Mouse (Mus musculus) cerebral cortex, adult 2 months (tissue): ENCODE measurements around the gene Gpr34.

Experiments
- WGBS: fragments of 180-500 bp; shearing (Covaris S2); methylation state at CpG from one replicate; pipeline ENCODE4 v1.1.7; 2018; 5-methylcytosine and 5-hydroxymethylcytosine counted together

Gpr34 gene

DNA sequence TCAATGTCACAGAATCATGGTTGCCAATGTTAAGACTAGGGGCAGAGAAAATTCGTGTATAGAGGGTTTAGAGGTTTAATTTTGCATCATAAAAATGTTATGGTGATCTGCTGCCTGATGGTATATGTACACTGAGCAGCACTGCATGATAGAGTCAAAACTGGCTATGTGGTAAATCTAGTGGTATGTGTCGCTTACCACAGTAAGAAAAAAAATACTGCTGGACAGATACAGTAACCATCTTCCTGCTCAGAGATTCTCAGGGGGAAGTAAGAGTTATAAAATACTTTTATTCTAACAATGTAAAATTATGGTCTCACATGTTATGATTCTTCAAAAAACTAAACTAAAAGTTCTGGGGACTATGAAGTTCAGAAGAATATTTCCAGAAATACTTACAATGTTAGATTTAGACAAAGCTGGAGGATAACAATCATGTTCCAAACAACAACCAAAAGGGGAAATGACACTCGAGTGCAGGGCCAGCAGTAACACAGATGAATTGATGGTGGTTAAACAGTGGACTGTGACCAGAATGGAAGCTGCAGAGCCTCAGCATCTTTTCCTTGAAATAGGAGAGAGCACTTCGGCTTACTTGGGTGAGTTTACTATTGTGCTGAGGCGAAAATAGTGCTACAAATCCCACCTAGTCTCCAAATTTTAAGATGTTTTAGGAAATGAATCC lies at the start of gene Gpr34:
Gene Gpr34, plus strand, starts transcription at position 491 of the 685 bp plus-strand sequence.
- 73% methylated on average over 5 of the region's 5 CpGs for WGBS

DNA sequence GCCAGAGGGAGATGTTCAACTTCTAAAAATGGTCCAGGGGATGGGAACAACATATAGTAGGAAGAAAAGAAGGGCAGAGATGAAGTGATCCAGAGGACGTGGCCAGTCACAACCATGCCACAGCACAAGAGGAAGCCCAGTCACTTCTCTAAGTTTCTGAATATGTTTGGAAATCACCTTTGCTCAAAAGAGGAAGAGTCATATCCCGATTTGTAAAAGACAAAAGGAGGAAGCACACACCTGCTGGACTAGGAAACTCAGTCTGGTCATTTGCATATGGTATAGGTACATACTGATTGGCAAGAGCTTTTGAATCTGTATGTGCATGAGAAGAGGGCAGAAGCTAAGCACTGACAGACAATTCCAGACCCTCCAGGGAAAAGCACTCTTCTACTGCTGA lies 32.5 kb upstream of the Gpr34 start:
- 49% methylated on average over 2 of the region's 2 CpGs for WGBS

DNA sequence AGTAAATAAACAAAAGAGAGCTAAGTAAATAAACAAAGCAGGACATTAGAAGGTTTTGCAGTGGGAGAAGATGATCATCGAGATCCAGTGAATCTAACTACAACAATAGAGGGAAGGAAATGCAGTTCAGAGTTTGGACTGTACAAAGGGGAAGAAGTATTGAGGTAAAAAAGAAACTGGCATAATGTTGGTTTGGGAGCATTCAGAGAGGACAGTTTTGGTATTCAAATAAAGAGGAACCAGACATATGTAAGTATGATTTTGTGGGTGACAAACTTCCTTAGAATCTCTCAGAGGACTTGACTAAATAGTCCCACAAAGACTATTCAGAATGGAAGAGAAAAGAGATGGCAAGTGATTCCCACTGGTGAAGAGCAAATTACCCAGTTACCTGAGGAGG lies 31.9 kb upstream of the Gpr34 start:
- 37% methylated on average over 1 of the region's 1 CpGs for WGBS

DNA sequence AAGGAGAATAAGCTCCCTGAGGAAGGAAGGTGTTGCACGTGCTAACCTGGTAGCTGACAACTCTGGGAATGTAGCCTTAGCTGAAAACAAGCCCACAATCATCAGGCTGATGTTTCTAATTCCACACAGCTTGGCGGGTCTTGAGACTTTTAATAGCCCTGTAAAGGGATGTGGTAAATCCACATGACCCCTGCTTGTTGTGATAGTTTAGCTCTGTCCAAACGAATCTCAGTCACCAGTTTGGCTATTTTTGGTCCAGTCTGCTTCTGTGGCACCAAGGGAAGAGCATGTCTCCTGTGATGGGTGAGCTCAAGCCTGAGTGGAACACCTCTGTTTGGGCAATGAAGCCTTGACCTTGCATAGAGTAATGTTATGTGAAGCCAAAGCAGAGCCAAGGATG lies 25.1 kb upstream of the Gpr34 start:
- WGBS = 61% methylated on average over 3 of the region's 3 CpGs

DNA sequence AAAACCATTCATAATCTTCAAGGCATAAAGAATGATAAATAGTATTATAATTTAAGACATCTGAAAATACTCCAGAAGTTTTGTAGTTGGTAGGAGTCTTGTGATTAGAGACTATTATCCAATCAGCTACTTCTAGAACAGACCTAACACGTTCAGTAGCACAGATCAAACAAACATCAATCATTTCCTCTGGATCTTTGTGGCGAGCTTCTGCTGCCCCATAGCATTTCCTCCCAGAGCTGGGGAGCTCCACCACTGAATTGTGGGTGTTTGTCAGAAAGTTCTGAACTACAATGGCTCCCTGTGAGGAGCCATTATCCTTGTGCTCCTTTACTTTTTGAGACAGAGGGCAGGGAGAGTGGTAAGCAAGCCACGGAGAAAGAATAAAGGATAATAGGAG lies 24.1 kb upstream of the Gpr34 start:
- WGBS = 47% methylated on average over 3 of the region's 3 CpGs

DNA sequence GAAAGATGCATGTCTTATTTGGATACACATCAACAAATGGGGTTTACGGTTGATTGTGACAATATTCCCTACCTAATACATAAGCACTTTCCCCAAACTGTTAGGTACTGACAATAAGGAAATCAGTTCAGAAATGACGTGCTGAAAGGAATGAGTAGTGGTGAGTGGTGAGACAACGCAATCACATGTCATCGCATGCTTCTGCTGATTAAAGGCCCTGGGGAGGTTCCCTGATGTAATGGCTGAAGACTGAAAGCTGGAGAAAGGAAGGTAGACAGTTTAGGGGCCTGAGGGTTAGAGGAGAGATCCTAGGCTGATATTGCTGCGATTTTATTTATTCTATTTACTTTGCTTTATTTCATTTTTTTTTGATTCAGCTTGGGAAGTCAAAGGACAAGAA lies 20.8 kb upstream of the Gpr34 start:
- whole genome bisulfite sequencing = 95% methylated on average over 5 of the region's 5 CpGs

DNA sequence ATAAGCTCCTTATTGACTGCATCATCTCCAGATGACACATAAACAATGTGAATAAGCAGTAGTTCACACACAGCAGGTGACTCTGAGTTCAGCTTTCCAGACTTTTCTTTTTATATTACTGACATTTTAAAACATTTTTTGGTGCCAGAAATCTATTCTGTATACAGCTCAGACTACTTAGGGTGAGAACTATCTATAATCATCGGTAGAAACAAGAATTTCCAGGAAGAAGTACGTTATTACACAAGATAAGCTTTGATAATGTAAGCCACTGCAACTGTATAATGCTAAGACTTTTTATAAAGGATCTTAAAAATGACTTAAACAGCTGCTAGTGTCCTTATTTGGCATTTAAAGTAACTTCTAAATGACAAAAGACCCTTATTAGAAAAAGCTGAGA lies 19.8 kb upstream of the Gpr34 start:
- 57% methylated on average over 2 of the region's 2 CpGs for WGBS

DNA sequence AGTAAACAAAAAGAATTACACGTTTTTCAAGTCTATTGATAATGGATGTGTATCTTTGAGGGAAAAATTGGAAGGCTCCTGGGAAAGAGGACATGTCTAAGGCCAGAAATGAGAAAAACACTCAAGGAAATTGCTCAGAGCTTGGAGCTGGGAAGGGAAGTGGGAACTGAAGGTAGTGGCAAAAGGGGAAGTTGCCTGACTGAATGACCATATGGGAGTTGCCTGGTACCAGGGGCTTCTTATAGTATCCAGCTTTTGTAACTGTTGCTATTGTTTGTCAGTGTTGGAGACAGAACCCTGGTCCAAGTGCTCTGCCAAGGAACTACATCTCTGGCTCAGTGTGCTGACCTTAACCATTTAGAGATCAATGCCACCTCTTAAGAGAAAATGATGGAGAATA lies 15.2 kb upstream of the Gpr34 start:
- 62% methylated on average over 1 of the region's 1 CpGs for WGBS

DNA sequence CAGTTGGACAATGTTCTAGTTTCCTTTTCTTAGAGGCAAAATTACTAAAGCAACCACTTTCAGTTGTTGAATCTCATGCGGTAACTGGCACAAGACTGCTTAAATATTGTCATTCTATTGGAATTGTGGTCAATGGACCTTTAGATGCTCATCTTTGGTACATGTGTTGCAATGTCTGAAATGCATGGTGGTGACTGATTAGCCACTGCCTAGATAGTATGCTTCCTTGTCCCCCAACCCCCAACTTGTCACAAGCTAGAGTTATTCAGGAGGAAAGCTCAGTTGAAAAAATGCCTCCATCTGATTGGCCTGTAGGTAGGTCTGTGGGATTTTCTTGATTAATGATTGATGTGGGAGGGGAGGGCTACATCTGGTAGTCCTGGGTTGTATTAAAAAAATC lies 14.6 kb upstream of the Gpr34 start:
- WGBS = 95% methylated on average over 1 of the region's 1 CpGs

DNA sequence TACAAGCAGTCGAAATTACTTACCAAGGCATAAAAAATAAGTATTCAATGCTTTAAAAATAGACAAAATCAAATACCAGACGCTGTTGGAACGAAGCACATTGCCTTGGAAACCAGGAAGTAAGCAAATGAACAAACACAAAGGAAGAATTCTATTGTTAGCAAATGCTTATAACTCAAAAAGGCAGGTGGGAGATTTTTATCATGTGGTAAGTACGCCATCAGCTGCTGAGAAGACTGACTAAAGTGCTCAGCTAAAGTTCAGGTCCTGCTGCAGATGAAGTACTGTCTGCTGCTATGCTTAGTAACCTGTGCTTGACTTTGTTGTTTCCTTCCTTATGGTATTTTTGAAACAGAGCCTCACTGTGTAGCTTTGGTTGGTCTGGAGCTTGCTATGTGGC lies 13.4 kb upstream of the Gpr34 start:
- 40% methylated on average over 4 of the region's 4 CpGs for WGBS

DNA sequence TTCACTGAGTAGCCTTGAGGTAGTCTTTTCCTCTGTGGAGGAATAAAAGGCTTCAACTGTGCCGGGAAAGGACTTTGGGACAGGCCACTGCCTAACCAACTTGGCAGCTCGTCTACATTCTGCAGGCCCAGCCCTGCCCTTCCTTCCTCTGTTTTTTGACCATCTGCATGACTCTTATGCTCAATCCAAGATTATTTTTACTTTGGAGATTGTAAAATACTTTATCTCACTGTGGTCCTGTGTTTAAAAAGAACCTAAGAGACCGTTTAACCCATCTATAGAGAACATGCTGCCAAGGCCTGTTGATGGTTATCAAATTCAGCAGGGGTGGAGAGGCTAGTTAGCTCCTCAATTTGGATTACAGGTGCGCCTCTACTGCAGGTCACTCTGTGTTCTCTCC lies 10.4 kb upstream of the Gpr34 start:
- 50% methylated on average over 4 of the region's 4 CpGs for WGBS

DNA sequence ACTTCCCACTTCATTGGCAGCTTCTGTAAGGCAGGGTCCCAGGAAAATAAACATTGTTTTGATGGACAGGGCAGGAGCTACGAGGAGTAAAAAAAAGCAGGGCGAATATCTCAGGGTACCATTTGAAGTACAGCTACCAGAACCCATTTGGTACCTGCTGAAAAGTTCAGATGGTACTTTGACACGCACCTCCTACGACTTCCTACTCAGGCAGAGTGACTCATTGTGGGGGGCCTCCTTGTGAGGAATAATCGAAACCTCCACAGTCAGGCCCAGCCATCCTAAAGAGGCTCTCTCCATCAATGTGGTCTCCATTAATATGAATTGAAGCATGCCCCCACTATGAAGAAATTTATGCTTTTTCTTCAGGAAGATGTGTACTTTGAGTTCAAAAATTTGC lies 9.2 kb upstream of the Gpr34 start:
- WGBS = 71% methylated on average over 5 of the region's 5 CpGs

DNA sequence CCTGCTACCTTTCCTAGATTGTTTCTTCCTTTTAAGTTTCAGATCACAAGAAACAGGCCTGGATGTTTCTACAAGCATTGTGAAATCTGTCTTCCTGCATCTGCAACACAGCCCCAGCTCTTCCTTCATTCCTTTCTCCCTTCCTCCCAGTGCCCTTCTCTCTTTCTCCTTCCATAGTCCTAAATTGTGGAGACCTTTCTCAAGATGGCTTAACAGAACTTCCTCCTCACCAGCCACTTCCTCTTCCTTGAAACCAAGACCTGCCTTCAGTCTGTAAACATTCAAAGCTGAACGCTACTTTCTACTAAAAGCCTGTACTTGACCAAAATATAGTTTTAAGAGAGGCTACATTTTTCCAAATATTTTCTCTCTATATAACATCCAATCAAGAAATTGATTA lies 4.5 kb downstream of the Gpr34 start:
- 59% methylated on average over 1 of the region's 1 CpGs for WGBS

DNA sequence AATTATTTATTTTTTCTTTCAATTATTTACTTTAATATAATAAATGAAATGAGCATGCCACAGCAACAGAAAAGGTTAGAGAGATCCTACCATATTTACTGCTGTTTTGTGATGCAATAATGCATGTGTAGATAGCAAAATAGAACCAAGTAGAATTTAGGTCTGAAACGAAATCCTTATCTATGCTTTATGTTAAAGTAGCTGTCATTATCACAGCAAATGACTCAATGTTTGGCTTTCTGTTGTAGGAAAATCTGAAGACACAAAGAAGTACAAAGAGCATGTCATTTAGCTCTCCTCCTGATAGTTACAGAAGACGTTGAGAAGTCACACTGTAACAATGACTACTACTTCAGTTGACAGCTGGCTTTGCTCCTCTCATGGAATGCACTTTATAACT lies 7.0 kb downstream of the Gpr34 start:
- 59% methylated on average over 2 of the region's 2 CpGs for WGBS

DNA sequence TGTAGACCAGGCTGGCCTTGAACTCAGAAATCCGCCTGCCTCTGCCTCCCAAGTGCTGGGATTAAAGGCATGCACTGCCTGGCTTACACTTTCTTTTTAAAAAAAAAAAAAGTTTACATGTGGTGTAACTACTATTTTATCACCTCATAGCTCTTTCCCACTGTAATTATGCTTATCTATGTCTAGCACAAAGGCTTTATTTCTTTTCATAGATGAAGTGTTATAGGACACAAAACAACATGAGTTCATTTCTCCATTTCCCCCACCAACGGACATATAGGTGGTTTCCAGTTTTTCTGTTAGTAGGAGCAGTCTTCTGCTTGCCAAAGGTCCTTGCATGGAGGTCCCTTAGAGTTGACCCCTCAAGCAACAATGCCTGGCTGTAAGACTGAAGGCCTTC lies 20.0 kb downstream of the Gpr34 start:
- WGBS = 80% methylated on average over 2 of the region's 2 CpGs

DNA sequence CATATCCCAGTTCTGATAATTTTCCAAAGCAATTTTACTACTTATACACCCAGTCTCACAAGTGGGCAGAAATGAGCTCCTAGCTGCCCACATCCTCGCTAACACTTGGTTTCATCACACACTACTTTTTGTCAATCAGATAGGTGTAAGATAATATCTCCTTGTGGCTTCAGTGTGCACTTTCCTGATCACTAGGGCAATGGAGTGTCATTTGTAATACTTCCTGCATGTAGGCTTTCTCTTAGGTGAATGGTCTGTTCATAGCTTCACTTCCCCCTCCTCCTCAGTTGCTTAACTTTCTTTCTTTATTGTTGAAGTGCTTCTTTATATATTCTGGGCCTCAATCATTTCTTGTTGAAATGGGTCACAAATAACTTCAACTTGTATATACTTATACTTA lies 20.4 kb downstream of the Gpr34 start:
- WGBS = 67% methylated on average over 1 of the region's 1 CpGs

DNA sequence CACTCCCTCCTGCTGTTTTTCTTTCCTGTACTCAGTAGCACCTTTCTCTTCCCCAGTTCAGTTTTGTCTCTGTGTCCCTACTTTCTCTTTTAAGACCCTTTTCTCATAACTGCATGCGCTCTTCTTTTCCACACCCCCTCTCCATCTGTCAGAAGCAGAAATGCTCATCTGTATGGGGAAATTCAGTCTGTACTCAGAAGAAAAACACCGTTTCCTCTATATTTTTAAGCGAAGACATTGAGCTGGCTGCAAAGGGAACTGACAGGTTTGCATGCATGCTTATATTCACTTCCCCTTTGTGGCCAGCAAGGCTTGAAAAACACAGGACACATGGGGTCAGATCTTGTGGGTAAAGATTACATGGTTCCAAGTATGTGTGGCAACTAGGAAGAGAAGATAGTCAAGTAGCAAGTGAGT lies 23.1 kb downstream of the Gpr34 start:
- 39% methylated on average over 3 of the region's 3 CpGs for WGBS

DNA sequence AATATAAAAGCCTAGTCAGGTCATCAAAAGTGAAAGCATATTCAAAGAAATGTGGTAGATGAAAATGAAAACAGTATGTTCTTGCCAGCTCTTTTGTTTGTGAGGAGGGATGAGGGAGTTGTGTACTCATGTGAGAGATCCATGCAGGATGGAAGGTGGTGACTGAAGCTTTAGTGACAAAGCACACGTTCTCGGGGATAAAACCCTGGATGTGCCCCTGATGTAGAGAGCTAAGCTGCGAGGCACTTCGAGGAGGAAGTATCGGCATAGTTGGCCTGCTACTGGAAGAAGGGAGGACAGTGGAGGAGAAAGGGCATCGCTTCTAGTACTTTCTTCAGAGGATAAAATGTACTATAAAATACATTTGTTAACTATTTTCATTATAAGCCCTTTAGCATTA lies 24.0 kb downstream of the Gpr34 start:
- 40% methylated on average over 6 of the region's 6 CpGs for WGBS

DNA sequence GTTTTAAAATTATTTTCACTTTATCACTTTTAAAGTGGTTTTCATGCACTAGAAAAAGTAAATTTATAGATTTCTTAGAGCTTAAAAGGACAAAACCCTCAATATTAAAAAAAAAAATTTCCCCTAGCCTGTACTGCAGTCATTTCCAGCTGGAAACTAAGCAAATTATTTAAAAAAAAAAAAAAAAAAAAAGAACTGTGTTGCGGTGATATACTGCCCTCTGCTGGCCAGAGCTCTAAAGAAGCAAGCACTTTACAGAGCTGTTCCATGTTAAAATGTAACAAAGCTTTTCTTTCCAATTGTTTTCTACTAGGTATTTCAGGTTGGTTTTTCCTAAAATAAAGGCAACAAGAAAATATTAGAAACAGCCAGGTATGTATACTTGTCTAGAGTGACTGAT lies 24.8 kb downstream of the Gpr34 start:
- 5% methylated on average over 1 of the region's 1 CpGs for WGBS

DNA sequence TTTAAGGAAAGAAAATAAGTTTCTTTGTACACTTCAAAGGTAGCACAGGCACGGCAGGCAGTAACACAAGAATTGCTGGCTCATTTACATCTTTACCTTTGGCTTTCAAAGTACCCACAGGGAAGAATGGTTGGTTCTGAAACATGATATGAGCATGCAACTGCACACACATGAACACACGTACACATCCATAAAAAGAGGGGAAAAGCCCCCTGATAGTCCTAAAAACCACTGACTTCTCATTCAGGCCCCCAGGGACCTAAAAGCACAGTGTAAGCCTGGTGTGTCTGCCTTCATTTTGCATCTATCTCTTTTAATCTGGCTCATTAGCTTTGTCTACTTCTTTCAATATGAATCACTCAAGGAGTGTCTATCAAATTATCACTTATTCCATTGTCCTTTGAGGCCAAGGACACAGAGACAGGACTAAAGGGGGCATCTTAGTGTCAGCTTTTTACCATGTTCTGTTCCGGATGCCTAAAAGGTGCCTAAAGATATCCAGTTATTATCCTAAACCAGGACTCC lies 26.8 kb downstream of the Gpr34 start:
- WGBS = 71% methylated on average over 3 of the region's 3 CpGs

DNA sequence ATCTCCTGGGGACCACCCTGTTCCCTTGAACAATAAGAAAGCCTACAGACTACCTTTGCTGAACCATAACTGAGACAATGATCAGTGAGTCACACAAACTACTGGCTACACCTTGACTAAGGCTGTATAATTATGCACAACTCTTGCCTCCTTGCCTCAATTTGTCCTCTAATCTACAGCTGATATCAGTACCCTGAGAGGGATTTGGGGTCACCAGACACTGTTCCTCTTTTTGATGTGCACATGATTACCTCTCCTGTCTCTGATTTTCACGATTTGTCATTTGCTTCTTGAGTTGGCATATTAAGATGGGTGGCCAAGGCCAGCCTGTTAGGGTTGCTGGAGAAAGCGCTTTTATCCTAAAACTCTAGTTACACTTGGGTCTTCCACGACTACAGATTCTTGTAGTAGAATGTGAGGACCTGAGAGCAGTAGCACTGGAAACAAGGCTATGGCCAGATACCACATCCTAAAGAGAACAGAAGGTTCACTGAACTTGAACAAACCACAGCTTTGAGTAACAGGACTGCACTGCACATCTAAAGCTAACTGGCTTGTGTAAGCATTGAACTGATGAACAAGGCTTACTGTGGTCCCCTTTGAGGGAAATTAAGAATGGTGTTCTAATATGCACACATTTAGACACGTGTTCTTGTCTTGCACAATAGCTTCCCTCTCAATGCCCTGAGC lies 27.5 kb downstream of the Gpr34 start:
- WGBS = 74% methylated on average over 4 of the region's 4 CpGs

DNA sequence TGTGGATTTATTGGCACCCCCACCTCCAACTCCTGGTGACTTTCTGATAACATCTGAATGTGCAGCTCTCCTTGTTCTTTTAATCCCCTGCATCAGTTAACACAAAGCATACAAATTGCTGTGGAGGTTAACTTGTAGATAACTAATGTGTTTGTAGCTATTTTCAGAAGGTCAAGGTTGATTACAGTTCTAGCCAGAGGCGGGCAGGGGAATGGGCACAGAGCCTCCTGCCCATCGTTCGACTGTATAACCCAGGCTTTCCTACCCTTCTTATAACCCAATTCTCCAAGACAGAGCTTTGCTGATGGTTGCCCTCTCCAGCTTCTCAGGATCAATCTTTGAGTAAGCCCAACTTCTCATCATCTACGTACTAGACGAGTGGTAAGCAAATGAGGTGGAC lies 29.2 kb downstream of the Gpr34 start, which contains the start of gene Gpr82:
Gene Gpr82, plus strand, starts transcription at position 301 of the 400 bp plus-strand sequence.
- 98% methylated on average over 5 of the region's 5 CpGs for WGBS

DNA sequence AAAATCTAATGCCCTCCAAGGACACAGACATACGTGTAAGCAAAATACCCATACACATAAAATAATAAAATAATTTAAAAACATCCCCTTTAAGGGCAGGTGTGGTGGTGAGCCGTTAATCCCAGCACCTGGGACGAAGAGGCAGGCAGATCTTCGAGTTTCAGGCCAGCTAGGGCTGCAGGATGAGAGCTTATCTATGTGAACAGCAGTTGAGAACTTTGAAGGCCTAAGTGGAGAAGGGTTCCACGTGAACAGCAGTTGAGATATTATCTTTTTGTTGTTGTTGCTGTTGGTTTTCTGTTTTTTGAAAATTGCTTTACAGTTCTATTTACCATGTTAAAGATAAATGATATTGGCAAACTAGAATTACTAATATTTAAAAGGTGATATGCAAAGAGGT lies 37.0 kb downstream of the Gpr34 start:
- 87% methylated on average over 5 of the region's 5 CpGs for WGBS
